Mouse (Mus musculus) heart, postnatal 14 days (tissue): Measurements from ENCODE around the gene Ly86. TPM values are rescaled to one million over a fixed set of nuclear protein-coding genes. Genes with fewer than 3 reads are reported as not detected.

Experiments used
- DNase-seq, 2 experiments: peaks; one replicate each; pipeline ENCODE4 v3.0.0; 2021 to 2022
- intact Hi-C: fragments of 180-260 bp; cut with DNase I; formaldehyde crosslinking; loops from one replicate; pipeline ENCODE4 v1.15.1; 2025
- total RNA-seq, 2 experiments: library from RNA; stranded (reverse); gene quantifications; 2 replicates each; pipeline ENCODE4 v1.2.3; 2021

The Ly86 gene
- total RNA-seq, 2 experiments from 2014 or later: 3.1 to 3.3 TPM

GRCm38 (mm10) chr13:37452022-37452941, 107.3 kb downstream of the Ly86 start:
- DNase-seq: peak; percentile 54 to 58
- intact Hi-C loops: loop anchor here (2.0 to 5.0 kb wide), 2 partner anchors 17 to 490 kb away; no protein-coding TSS in a partner anchor

- peak; percentile 83 to 90 for DNase-seq
- intact Hi-C loops: loop anchor here (2.0 to 5.0 kb wide), 2 partner anchors 18 to 489 kb away; no protein-coding TSS in a partner anchor
Measured at GRCm38 (mm10) chr13:37453203-37453602, 108.2 kb downstream of the Ly86 start.

GRCm38 (mm10) chr13:37454356-37454755, 109.3 kb downstream of the Ly86 start:
- intact Hi-C loops: loop anchor here (5.0 kb wide), 1 partner anchor 488 kb away; no protein-coding TSS in a partner anchor
- no peak for DNase-seq

- no peak for DNase-seq
- intact Hi-C loops: no loop called here
Measured at GRCm38 (mm10) chr13:37455561-37455960, 110.6 kb downstream of the Ly86 start.

- DNase-seq: peak; percentile 65 to 74
- intact Hi-C loops: no loop called here
Measured at GRCm38 (mm10) chr13:37457007-37457827, 112.2 kb downstream of the Ly86 start.

- DNase-seq: no peak
- intact Hi-C loops: no loop called here
Measured at GRCm38 (mm10) chr13:37458557-37458956, 113.5 kb downstream of the Ly86 start.

- DNase-seq: no peak
Measured at GRCm38 (mm10) chr13:37459022-37459421, 114.0 kb downstream of the Ly86 start.

GRCm38 (mm10) chr13:37459957-37460930, 115.2 kb downstream of the Ly86 start:
- DNase-seq: peak; percentile 71 to 88
- intact Hi-C loops: no loop called here

More at GRCm38 (mm10) chr13:37459022-37459421, 114.0 kb downstream of the Ly86 start:
- intact Hi-C loops: no loop called here

- peak in 1 of 2 experiments; percentile 41 for DNase-seq
- intact Hi-C loops: no loop called here
Measured at GRCm38 (mm10) chr13:37462049-37462702, 117.2 kb downstream of the Ly86 start.

GRCm38 (mm10) chr13:37465710-37466109, 120.7 kb downstream of the Ly86 start:
- intact Hi-C loops: loop anchor here (5.0 kb wide), 2 partner anchors 362 to 477 kb away; no protein-coding TSS in a partner anchor
- no peak for DNase-seq

GRCm38 (mm10) chr13:37467795-37468194, 122.8 kb downstream of the Ly86 start:
- peak; percentile 72 to 81 for DNase-seq
- intact Hi-C loops: loop anchor here (5.0 kb wide), 2 partner anchors 360 to 475 kb away; no protein-coding TSS in a partner anchor
